Mouse (Mus musculus) retina, embryonic 14.5 days (tissue): ENCODE data around the gene Tdrd5.
A peak's percentile ranks its signal among the peaks of the same experiment; 100 is the strongest.
"Not testable (repeated sequence)": the region's sequence is repeated elsewhere in the genome, so short reads cannot be mapped to it uniquely, and the experiment has no call there.

Experiments
- DNase-seq: peaks from one replicate; pipeline ENCODE4 v3.0.0-alpha.2; 2015; ENCODE audit warnings: low spot score

Tdrd5 gene

DNA sequence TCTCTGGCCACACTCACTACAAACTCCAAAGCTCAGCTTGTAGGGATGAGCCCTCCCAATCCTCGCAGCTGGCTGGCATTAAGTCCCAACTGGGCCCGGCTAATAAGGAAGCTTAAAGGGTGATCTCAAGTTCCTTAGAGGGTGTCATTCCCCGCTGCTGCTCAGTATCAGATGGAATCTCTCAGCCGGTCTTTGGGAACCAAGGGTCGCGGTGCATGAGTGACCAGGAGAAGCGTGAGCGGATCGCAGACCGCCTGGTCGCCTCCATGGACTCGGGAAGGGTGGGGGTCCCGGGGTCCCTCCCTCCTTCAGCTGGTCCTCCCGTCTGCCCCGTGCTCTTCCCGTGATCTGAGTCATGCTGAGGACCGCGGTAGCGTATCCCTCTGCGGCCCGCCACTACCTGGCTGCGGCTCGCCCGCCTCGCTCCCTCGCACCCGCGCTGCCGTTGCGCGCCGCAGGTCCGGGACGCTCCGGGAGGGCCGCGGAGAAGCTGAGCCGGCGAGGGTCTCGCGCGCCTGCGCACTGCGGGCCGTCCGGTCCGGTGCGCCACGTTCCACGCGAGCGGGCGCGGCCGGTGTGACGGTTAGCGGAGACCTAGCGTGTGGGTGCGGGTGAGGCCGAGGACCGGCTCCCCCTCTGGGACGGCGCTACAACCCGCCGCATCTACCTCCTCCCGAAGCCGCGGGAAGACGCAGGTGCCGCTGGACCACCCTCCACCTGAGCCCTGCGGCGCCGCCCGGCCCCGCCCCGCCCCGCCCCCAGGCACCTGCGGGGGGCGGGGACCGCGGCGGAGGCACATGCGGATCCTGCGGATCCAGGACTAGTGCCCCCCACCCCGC lies at the start of gene Tdrd5:
Tdrd5 (minus strand) TSS at position 754 of the 839 bp plus-strand sequence.
- peak; percentile 69 for DNase-seq

DNA sequence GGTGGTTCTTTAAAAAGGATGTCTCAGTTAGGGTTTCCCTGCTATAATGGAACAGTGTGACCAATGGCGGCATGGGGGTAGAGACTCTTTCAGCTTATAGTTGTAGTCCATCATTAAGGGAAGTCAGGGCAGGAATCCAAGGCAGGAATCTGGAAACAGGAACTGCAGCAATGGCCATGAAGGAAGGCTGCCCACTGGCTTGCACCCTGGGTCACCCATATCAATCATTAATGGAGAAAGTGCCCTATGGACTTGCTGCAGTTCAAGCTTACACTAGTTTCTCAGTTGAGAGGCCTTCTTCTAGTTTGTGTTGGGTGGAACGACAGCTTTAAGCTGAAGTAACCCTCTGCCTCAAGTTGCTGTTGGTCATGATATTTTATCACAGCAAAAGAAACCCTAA lies 49.0 kb upstream of the Tdrd5 start:
- no peak for DNase-seq

DNA sequence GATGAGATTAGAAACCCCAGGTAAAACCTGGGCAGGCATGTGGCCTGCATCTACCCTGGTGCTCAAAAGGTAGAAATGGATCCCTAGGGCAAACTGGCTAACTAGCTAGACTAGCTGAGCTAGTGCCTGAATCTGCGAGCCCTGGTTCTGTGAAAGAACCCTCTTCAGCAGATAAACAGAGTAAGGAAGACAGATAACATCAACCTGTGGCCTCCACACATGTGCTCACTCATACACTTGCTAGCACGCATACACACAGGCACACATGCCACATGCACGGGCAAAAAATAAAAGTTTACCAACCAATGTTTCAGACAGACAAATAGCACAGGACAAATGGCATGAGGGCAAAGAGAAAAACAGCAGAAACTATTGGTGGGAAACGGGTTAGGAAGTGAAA lies 47.0 kb upstream of the Tdrd5 start:
- DNase-seq: no peak

DNA sequence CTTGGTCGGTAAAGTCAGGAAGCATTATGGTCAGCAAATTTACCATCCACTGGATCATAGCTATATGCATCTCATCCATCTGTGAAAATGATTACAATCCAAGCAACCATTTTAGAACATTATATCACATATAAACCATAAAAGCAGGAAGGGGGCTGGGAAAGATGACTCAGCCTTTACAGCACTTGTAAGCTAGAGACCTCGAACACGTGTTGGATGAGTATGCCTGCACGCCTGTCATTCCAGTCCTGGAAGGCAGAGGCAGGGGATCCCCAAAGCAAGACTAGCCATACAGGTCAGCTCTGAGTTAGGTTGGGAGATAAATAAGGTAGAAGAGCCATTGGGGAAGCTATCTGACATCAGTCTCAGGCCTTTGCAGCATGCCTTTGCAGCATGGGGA lies 45.6 kb upstream of the Tdrd5 start:
- no peak for DNase-seq

DNA sequence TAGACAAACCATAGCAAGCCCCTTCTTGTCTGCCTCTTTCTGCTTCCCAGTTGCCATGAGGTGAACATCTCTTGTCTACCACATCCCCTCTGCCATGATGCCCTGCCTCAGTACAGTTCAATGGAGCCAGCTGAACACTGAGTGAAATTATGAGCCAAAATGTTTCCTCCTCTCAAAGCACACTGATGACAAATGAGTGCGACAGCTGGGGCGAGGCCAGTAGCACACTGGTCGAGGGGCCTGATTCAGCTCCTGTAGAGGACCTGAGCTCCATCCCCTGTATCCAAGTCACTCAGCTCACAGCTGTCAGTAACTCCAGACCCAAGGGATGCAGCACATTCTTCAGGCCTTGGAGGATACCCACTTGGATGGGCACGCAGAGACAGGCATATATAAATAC lies 42.2 kb upstream of the Tdrd5 start:
- DNase-seq: no peak

DNA sequence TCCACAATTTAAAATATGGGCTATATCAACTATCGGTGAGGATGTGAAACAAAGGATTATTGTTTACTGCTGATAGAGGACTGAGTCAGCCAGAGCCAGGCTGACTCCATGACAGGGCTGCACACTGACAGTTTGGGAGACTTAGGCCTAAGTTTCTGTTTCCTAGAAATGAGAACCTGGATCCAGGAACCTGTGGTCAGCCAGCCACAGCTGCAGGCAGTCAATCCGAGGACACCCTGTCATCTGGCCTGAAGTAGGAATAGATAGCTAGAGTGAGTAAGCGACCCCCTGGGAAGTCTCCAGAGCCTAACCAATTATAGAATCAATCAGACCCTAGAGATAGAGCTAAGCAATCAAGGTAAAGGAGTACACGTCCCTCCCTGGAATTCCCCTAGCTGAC lies 41.0 kb upstream of the Tdrd5 start:
- DNase-seq: no peak

DNA sequence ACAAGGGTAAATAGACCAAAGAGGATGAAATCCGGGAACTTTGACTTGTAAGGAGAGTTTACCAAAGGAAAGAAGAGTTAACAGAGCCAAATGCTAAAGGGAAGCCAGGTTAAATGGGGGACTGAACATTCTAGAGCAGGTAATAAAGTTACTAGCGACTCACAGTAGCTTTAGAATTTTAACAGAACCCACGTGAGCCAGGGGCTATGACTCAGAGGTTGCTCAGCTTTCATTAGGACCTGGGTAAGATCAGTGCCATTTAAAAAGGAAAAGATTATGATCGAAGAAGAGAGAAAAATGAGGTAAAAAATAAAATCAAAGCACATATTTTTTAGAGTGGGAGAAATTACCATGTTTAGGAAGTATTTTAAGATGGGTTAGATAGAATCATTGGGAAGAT lies 37.4 kb upstream of the Tdrd5 start:
- no peak for DNase-seq

DNA sequence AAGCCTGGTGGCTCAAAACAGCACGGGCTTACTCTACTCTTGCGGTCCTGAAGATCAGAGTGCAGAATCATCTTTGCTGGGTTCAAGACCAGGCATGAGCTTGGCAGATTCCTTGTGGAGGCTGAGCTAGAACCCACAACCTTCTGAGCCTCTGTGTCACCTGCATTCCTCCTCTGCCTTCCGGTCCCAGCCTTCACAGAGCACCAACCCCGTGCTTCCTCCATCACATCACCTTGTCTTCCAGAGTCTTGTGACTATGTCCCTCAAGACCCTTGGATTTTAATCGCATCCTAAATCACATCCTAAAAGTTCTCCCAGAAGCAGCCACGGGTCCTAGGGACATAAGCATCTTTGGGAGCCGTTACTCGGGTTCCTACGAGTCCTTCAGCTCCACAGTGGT lies 19.7 kb upstream of the Tdrd5 start:
- no peak for DNase-seq

DNA sequence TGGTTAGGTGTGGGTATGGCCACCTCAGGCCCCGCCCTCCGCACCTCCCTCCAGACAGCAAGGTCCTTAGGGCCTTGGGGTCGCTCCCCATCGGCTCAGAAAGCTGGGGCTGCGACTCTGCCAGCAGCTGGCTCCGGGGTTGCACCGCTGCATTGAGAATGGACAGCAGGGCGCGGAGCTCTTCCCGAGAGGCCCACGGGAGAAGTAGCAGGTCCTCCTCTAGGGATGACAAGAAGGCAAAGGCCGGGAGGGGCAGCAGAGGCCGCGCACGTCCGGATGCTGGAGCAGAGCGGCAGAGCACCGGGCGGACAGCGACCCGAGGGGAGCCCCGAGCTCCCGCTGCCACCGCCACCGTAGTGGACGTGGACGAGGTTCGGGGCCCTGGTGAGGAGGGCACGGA lies 7.2 kb upstream of the Tdrd5 start, which contains the start of gene Nphs2:
Nphs2 (plus strand) TSS at position 98 of the 400 bp plus-strand sequence.
- peak; percentile 57 for DNase-seq

DNA sequence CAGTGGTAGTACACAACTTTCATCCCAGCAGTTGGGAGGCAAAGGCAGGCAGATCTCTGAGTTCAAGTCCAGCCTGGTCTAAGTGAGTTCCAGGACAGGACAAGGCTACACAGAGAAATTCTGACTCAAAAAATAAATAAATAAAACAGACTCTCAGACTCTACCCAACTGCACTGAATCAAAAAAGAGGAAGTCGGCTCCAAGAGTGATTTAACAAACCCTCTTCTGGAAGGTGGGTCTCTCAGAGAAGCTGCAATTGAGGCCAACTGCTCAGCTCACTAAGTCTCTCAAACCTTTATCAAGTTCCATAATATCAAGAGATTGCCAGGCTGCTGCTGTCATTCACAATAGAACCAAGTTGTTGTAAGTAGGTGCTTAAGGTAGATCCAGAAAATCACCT lies 5.1 kb upstream of the Tdrd5 start:
- no peak for DNase-seq

DNA sequence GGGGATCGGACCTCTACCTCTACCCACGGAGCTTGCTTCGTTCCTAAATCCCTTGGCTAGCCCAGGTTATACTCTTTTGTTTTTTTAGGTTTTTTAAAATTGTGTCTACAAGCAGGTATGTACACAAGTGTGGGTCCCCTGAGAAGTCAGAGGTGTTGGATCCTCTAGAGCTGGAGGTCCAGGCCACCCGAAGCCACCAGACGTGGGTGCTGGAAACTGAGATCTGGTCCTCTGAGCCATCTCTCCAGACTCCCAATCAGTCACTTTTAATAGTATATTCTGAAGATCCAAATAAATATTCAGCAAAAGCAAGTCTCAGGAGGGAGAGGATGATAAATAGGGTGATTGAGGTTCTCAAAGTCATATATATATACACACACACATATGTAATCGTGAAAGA lies 13.4 kb downstream of the Tdrd5 start:
- DNase-seq: no peak

DNA sequence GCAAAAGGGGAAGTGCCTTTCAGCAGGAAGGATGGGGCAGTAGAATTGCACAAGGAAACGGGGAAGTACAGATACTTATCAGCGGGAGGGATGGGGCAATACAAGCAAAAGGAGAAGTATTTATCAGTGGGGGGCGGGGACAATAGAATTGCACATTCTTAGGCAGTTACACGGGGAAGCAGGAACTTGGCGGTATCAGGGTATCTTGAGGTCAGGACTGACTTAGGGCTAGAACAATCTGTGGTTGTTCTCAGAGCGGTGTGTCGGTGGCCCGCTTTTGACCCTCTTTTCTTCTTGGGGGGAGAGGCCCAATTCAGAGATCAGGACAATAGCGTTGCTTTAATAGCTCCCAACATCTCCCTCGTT lies 14.3 kb downstream of the Tdrd5 start:
- DNase-seq: not testable (repeated sequence)

DNA sequence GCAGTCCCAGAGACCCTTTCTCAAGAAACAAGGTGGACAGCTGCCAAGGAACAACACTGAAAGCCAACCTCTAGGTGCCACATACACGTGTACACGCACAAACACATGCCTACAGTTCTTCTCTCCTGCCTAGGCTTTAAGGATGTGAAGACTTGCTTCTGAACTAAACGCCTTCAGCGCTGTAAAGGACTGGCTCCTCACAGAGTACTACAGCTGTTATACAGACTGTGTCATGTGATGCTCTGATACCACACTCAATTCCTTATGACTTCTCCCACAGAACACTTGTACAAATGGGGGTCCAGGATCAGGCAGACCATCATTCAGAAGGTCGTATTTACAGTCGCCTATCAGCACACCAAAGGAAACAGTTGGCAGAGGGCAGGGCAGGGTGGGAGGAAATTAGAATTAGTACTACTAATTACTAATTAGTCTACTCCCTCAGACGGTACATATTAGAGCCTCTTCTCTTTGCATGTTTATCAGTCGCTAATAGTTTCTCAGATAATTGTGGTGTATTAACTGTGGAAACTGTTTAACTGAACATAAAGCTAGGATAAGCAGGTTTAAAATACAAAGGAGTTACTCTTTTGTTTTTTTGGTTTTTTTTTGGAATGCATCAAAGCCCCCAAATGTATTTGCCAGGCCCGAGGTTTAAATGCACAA lies 14.8 kb downstream of the Tdrd5 start:
- DNase-seq: no peak

DNA sequence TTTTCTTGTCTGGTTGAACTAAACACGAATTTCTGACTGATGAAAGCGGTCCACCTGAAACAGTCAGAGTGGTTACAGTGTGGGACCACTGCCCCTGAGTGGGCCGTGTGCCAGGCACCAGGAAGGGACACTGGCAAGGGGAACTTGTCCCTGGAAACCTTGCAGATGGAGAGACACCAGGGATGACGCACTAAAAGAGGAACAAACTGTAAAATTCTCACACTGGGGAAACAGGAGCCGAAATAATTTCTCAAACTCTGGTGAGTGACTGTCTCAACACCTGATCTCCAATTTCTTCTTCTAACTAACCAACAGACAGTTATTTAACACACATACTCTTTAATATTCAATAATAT lies 17.9 kb downstream of the Tdrd5 start:
- no peak for DNase-seq

DNA sequence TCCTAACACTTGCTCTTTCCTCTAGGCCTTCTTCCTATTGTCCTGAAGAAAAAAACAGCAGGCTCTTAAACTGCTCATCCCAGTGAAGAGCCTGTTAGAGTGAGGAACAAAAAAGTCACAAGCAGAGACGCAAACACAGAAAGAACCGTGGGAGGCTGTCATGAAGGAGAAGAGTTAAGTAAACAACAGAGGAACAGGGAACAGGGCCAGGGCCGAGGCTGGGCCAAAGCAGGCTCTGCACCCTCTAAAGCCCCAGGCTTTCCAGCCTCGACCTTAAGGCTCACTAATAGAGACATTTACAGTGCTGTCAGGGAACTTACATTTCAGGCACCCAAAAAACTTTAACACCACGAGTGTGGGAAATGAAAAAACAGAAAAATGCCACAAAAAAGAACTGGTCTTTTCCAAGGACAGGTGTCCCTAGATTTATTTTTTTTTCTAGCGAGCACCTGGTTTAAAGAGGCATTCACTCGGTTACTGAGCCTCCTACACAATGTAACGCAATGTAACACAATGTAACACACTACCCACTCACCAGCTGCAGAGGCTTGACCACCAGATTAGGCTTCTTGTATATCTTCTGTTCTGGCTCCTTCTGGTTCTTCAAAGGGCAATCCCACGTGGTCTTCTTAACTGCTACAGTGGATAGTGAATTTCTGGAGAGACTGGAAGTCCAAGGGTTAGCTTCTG lies 18.5 kb downstream of the Tdrd5 start:
- no peak for DNase-seq

DNA sequence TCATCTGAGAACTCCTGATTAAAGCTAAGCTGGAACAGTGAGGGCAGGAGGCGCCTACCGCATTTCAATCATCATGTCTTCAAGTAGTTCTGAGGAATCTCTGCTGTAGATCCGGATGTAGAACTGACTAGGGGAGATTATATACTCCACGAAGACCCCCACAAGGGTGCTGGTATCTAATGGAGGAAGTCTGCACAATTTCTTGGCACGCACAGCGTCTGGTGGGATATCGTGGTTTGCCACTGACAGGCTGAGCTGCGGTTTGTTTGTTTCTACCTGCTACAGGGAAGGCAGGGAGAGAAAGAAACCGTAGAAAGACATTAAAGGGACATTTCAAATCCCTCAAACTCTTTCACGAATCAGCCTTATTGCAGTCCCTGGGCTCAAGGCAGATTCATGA lies 19.3 kb downstream of the Tdrd5 start:
- no peak for DNase-seq

DNA sequence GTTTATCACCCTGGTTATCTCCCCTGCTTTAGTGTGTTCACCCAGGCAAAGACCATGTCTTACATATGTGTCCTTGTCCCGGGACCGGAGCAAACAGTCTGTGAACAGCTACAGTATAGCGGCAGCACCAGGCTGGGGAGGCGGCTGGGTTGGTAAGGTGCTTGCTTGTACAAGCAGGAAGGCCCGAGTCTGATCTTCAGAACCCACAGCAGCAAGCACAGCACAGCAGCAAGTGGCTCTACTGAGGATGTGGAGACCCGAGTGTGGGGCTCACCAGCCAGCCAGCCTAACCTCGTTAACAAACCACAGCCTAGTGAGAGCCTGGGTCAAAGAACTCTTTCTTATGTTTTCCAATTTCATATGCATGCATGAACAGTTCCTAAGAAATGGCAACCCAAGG lies 23.3 kb downstream of the Tdrd5 start:
- DNase-seq: no peak

DNA sequence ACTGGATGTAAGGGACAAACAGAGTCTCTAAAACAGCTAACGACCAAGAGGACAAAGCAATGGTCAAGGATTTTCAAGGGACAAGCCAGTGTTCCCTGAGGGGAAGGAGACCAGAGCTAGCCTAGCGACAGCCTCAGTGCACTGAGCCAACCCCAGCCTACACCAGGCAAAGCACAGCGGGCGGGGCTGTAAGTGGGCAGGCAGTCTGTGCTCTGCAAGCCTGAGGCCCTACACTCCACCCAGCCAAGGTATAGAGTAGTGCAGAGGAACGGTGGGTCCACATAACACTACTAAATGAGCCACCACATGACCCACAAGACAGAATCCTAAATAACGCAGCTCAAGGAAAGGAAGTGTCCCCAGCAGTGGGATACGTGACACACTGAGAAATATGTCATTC lies 29.8 kb downstream of the Tdrd5 start:
- DNase-seq: no peak

DNA sequence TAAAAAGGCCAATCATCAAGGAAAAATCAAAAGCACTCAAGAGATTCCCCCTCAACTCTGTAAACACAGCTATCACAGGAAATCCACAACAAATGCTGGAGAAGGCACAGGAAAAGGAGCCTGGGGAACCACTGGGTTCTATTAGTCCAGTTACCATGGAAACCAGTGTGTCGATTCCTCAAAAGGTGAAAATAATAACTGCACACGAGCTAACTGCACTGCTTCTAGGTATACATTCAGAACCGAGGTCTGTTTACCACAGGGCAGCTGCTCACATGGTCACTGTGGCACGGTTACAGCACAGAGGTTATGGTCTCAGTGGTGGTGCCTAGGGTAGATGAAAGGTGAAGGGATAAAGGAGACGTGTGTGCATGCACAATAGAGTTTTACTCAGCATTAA lies 31.8 kb downstream of the Tdrd5 start:
- DNase-seq: no peak

DNA sequence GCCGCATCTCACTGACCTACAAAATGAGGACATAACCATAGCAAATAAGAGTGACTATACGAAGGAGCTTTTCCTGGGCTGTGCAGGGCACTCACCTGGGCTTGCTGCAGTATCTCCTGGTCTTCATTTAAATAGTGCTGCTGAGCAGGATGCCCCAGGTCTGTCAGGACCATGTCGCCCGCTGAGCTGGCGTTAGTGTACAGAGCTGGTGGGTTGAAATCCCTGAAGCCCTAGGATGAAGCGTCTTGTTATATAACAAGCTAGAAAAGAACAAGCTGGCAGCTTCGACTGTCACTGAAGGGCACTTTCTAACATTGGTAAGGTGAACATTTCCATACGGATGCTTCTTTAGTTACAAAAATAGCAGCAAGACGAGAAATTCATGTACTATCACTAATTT lies 33.0 kb downstream of the Tdrd5 start:
- DNase-seq: no peak

DNA sequence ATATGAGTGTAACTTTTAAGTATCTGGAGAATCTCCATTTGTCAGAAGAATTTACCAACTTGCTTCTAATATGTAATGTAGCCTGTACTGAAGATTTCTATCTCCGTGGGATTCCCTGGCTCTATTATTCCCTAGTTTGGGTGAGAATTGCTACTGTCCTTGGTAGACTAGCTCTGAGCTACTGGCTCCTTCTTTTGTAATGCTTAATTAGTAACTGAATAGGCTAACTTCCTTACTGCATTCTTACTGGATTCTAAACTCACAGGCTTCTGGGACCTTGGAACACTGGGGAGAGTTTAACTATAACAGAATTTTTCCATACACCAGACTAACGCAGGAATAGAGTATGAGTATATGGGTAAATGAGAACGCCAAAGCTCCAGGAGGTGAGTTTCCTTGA lies 34.9 kb downstream of the Tdrd5 start:
- not testable (repeated sequence) for DNase-seq

DNA sequence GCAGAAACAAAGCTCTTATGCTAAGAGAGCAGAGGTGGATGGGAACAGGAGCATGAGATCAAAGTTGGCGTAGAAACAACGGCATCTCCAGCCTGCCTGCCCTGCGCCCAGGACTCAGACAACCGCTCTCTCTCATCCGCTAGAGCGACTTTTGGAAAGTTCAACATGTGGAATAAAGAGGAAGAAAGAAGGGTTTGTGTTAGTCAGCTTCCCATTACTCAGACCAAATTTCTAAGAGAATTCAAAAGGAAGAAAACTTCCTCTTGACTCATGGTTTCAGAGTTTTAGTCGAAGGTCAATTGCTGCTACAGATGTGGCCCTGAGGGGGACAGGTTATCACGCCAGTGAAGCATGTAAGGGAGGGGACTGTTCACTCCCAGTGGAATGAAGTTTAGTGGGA lies 39.5 kb downstream of the Tdrd5 start:
- DNase-seq: no peak

DNA sequence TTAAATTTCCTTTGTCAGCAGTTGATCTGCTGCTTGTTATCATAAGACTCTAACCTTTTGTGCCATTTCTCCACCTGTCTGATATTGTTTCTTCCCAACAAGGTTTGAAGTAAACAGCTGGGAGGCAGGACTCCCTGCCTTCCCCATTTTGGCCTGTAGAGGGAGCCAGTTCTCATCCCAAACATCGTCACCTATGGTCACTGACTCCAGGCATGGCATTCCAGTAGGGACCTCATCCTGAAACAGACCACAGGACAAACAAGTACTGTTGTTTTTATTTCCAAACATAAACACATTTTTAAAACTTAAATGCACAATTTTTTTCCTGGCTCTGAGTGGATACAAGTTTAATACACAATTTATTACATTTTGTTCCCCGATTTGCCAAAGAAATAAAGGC lies 40.1 kb downstream of the Tdrd5 start:
- DNase-seq: peak; percentile 87
